Mouse (Mus musculus) right cerebral cortex, postnatal 25 days (tissue): ENCODE data around the gene Sult3a1.
"Not testable (repeated sequence)": the region's sequence is repeated elsewhere in the genome, so short reads cannot be mapped to it uniquely, and the experiment has no call there.

ENCODE experiments used
- DNase-seq: peaks from one replicate; pipeline ENCODE4 v3.0.0; 2022

Sult3a1 gene

DNA sequence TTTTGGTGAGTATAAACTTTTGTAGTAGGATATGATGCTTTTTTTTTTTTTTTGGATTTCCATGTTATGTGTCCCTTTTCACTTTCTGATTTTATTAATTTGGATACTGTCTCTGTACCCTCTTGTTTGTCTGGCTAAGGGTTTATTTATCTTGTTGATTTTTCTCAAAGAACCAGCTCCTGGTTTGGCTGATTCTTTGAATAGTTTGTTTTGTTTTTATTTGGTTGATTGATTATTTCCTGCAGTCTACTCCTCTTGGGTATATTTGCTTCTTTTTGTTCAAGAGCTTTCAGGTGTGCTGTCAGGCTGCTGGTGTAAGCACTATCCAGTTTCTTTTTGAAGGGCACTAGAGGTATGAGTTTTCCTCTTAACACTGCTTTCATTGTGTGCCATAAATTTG lies at the start of gene Sult3a1:
Sult3a1 (plus strand) TSS at position 301 of the 400 bp plus-strand sequence.
- DNase-seq = no peak

DNA sequence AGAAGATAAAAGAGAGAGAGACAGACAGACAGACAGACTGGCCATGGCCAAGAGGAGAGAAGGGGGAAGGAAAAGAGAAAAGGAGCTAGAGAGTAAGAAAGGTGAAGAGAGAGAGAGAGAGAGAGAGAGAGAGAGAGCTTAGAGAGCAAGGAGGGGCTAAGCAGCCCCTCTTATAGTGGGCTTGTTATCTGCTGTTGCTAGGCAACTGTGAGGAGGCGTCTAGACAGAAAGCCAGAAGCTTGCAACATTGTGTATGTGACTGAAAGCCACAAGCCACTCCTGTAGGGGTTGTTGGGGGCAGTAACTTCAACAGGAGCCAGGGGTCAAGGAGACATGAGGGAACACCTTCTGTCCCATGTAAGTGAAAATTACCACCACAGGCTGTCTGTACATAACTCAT lies 45.7 kb upstream of the Sult3a1 start:
- no peak for DNase-seq

DNA sequence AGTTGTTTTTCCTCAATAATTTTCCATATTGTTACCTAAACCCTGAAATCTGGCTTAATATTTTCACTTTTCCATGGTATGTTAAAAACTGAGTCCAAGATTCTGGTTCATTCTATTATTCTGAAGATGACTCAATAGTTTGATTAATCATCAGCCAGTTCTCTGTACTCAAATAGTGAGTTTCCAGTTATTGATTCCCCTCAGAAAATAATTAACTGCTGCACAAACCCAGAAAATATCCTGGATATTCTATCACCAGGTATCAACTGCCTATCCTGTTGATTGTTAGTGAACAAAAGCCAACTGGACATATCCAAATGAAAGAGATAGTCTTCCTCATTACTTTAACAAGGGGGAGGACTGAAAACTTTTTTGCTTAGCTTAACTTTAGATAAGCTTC lies 43.3 kb upstream of the Sult3a1 start:
- DNase-seq = no peak

DNA sequence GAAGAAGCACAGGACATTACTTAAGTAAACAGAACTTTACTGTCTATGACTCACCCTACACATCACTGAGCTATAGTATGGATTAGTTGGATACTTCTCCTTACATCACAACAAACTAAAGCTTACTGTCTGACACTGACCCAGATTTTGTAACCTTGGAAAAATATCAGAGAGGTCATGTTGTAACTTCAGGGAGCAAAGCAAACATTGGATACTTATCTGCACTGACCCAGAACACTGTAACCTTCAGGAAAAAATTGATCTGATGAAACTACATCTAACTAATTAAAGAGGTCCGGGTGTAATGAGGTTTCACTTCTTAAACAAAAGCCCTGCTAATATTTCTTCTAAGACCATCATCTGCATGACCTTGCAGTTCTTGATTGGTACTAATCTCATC lies 40.6 kb upstream of the Sult3a1 start:
- no peak for DNase-seq

DNA sequence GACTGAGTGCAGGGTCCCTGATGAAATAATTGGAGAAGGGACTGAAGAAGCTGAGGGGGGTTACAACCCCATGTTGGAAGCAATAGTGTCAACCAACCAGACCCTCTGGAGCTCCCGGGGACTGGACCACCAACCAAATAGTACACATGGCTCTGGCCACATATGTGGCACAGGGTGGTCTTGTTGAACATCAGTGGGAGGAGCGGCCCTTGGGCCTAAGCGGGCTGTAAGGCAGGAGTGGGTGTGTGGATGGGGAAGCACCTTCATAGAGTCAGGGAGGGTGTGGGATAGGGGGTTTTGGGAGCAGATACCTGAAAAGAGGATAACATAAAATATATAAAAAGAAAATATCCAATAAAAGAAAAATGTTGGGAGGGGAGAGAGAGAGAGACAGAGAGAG lies 36.6 kb upstream of the Sult3a1 start:
- no peak for DNase-seq

DNA sequence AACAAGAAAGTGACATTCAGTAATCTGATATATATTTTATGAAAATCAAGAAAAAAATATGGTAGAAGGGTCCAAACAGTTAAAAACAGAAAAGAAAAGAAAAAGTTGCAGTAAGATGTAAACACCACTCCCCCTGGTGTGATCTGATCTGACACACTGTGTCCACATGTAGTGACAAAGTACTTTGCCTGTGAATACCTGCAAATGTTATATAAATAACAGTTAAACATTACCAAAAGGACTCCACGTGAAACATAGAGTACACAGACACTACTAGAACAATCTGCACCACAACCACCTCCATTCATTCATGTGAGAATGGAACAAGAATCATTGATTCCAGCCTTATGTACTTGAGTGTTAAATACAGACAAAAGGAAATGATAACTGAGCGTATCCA lies 8.5 kb downstream of the Sult3a1 start:
- no peak for DNase-seq

DNA sequence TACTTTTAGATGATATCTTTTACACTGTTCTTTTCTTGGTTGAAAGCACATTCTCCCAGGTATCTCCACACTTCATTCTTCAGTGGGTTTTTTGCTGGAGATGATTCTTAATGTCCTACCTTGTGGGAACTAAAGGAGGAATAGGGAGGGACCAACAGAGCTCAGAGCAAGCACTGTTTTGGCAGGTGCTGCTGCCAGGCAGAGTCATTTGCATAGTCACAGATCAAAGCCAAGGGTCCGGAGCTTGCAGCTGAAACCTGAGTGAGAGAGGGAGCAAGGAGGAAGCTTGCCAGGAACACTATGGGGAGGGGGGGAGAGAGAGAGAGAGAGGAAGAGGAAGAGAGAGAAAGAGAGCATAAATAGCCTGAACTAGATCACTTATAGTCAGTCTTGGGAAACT lies 12.9 kb downstream of the Sult3a1 start:
- no peak for DNase-seq

DNA sequence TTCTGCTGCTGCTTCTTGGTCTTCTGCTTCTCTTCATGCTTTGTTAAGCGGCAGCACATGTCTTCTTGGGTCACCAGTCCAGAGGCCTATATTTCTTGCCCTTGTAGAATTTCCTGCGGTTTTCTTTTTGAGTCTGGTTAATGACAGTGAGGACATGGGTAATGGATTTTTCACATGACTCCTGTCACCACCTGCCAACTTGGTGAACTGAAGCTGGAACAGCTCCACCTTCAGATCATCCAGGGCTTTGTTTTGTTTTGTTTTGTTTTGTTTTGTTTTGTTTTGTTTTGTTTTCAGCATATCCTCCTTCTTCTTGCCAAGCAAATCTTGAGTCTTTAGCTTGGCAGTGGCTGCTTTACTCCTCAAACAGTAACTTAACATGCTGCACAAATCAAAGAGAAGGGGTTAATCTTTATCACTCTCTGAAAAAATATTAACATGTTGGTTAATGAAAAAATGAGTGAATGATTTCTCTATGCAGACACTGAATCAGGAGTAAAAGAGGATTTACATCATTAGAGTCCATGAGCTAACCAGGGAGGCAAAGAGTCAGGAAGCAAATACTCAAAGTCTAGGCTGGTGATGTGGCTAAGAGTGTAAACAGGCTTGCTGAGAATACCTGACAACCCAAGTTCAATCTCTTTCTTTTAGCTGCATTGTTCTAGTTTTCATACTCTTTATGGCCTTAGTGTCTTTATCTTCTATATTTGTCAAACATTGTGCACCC lies 15.3 kb downstream of the Sult3a1 start:
- no peak for DNase-seq

DNA sequence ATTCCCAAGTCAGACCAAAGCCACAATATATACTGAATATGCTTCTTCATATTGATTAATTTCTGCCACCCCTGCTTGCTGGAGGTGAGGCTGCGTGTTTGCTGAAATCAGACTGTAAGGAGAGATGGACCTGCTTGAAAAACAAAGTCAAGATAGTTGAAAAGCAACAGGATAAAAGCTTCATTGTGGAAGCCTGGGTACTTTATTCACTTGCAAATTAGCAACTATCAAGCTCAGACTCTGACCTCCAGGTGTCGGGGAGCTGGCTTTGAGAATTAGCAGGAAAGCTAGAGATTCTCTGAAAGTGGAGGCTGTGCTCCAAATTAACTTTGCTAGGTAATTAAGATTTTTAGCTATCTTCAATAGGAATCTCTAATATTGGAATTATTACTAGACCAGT lies 24.9 kb downstream of the Sult3a1 start:
- not testable (repeated sequence) for DNase-seq

DNA sequence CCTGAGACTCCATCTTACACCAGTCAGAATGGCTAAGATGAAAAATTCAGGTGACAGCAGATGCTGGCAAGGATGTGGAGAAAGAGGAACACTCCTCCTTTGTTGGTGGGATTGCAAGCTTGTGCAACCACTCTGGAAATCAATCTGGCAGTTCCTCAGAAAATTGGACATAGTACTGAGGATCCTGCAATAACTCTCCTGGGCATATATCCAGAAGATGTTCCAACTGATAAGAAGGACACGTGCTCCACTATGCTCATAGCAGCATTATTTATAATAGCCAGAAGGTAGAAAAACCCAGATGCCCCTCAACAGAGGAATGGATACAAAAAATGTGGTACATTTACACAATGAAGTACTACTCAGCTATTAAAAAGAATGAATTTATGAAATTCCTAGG lies 44.0 kb downstream of the Sult3a1 start:
- not testable (repeated sequence) for DNase-seq

DNA sequence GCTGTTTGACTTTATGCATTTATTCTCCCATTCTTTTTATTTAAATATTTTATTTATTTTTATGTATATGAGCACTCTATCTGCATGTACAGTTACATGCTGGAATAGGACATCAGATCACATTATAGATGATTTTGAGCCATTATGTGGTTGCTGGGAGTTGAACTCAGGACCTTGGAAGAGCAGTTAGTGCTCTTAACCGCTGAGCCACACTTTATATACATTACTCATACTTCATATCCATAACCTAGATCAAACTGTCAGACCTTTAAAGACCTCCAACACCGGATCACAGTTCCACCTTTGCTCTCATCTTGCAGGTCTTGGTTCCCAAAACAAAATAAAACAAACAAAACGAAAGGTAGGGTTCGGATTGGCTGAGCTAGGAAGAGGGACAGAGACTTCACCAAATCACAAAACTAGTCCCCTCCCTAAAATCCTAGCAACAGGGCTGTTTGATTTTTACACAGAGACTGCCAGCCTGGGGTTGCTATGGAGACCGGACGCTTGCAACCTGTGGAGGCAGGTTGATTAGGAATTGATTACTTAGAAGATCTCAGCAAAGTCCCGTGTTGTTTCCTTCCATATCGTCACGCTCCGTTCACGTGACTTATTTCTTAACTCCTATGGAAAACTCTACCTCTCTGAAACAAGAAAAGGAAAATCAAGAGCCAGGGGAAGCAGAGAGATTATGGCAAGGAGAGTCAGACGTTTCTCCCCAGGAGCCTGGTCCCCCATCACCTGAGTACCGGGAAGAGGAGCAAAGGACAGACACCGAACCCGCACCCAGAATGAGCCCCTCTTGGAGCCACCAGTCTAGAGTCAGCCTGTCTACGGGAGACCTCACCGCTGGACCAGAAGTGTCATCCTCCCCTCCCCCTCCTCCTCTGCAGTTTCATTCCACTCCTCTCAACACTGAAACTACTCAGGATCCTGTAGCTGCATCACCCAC lies 47.3 kb downstream of the Sult3a1 start, which contains the start of gene Rsph4a:
Rsph4a (plus strand) TSS at position 582 of the 952 bp plus-strand sequence.
- peak; percentile 56 for DNase-seq

DNA sequence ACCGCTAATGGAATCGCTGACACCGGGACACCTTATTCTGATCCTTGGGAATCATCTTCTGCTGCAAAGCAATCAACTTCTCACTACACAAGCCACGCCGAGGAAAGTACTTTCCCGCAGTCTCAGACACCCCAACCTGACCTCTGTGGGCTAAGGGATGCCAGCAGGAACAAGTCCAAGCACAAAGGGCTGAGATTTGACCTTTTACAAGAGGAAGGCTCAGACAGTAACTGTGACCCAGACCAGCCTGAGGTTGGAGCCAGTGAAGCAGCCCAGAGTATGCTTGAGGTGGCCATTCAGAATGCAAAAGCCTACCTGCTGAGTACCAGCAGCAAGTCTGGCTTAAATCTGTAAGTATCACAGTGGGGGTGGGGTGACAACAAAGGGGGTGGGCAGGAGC lies 48.0 kb downstream of the Sult3a1 start:
- no peak for DNase-seq
